Mouse (Mus musculus) kidney, adult 18-20 months (tissue): ENCODE data around the gene Map2k1.

Experiments
- DNase-seq: peaks from one replicate; pipeline ENCODE4 v3.0.0; 2021

The Map2k1 gene

DNA sequence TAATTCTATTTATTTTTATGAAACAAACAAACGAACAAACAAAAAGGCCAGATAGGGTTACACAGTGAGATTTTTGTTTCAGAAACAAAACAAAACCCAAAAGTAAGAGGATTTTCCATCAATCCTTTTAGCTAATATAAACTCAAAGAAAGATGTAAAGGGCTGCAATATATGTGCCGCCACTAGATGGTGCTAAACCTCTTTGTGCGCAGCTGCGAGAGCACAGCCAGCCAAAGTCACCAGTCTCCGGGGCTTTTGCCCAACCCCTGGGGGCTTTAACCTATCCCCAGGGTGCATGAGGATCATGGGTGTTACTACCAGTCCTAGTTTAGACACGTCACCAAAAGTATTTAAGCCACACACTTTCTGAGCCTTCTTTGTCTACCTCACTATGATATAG is 114.5 kb downstream of the Map2k1 start:
- peak; percentile 63 for DNase-seq
